Mouse (Mus musculus) testis, adult 2 months (tissue): ENCODE data around the gene Hrnr. TPM values are rescaled to one million over a fixed set of nuclear protein-coding genes. Genes with fewer than 3 reads are reported as not detected.

Experiments
- H3K27ac ChIP-seq: fragments of 200-500 bp; 2 replicates; pipeline ENCODE4 v1.5.1; 2012; ENCODE audit warnings: low read depth, low read length; ENCODE audit not compliant: control insufficient read depth, insufficient read depth
- H3K27me3 ChIP-seq: fragments of 200-500 bp; 2 replicates; pipeline ENCODE4 v1.6.1; 2012; ENCODE audit warnings: mild to moderate bottlenecking, low read length, moderate library complexity; ENCODE audit not compliant: control insufficient read depth, insufficient read depth
- H3K36me3 ChIP-seq: fragments of 200-500 bp; 2 replicates; pipeline ENCODE4 v1.6.1; 2012; ENCODE audit warnings: mild to moderate bottlenecking, low read length; ENCODE audit not compliant: control insufficient read depth, insufficient read depth
- H3K4me1 ChIP-seq: fragments of 200-500 bp; 2 replicates; pipeline ENCODE4 v1.6.1; 2012; ENCODE audit warnings: low read length; ENCODE audit not compliant: control insufficient read depth, insufficient read depth
- H3K4me3 ChIP-seq: fragments of 200-500 bp; 2 replicates; pipeline ENCODE4 v1.5.1; 2012; ENCODE audit warnings: low read depth, mild to moderate bottlenecking, low read length, moderate library complexity, mixed read lengths; ENCODE audit not compliant: control insufficient read depth
- CTCF ChIP-seq: fragments of 200-500 bp; IDR thresholded peaks from 2 replicates; pipeline ENCODE4 v1.5.1; 2012; ENCODE audit warnings: low read depth, mild to moderate bottlenecking, inconsistent platforms, low read length, moderate library complexity; ENCODE audit not compliant: control insufficient read depth, insufficient read depth, insufficient replicate concordance
- POLR2A ChIP-seq: fragments of 200-500 bp; IDR thresholded peaks from 2 replicates; pipeline ENCODE4 v1.6.1; 2012; ENCODE audit warnings: low read depth, mild to moderate bottlenecking, inconsistent platforms, low read length, moderate library complexity; ENCODE audit not compliant: control insufficient read depth
- polyA plus RNA-seq: library from polyadenylated mRNA; depleted of rRNA; stranded (reverse); fragments of >200 nt; gene quantifications from 2 replicates; pipeline ENCODE4 v1.2.3, GENCODE M21; 2012

Gene Hrnr
- polyA plus RNA-seq, 1 experiment: not detected

DNA sequence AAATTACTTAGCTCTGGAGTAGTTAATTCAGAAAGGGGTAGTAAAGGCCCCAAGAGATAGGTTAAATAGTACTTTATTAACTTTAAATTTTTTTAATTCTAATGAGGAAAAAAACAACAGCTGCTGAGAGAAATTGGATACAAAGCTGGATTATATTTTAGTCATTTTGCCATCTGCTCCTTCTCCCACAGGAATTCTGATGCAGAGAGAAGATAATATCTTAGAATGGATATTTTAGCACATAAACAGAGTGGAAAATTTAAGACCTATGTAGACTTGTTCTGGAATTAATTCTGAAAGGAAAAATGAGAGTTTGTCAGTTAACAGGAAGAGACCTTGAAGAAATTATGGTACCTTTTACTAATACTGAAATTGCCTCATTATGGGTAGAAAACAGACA, 18.2 kb downstream of the Hrnr start:
- H3K27me3 ChIP-seq: no peaks in the 10 kb centered on the region
- H3K27ac ChIP-seq: no peak overlapping the region
- no peak for TF ChIP-seq POLR2A
- no peak for TF ChIP-seq CTCF
- no peaks in the 10 kb centered on the region for H3K36me3 ChIP-seq
- no peak overlapping the region for H3K4me3 ChIP-seq
- H3K4me1 ChIP-seq: no peaks in the 10 kb centered on the region

GRCm38 (mm10) chr3:93340021-93340420, 20.5 kb downstream of the Hrnr start:
- no peaks in the 10 kb centered on the region for H3K4me1 ChIP-seq
- no peaks in the 10 kb centered on the region for H3K27me3 ChIP-seq
- H3K4me3 ChIP-seq: no peak overlapping the region
- TF ChIP-seq POLR2A (no peak), CTCF (no peak)
- H3K27ac ChIP-seq: no peak overlapping the region
- H3K36me3 ChIP-seq: no peaks in the 10 kb centered on the region

DNA sequence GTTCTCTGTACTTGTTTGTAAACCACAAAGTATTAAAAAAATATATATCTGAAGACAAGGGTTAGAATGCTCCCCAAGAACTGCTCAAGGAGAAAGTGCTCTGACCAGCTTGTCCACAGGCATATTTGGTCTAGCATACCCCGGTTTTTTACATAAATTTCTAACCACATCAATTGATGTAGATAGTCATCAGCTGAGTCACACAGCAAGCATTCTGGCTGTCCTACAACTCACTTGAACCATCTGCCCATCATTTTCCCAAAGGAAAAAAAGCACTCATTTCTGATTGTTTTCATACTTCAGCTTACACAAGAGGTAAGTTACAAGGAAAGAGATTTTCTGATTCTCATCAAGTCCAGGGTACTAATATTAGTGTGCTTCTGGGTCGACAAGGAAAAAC, 27.3 kb downstream of the Hrnr start:
- Histone ChIP-seq H3K27me3 (no peaks in the 10 kb centered on the region), H3K27ac (no peak overlapping the region), H3K36me3 (no peaks in the 10 kb centered on the region), H3K4me3 (no peak overlapping the region), H3K4me1 (no peaks in the 10 kb centered on the region)
- TF ChIP-seq CTCF (no peak), POLR2A (no peak)

- no peaks in the 10 kb centered on the region for H3K36me3 ChIP-seq
- H3K4me1 ChIP-seq: peaks cover 2% of the 10 kb centered on the region
- H3K27ac ChIP-seq: no peak overlapping the region
- no peaks in the 10 kb centered on the region for H3K27me3 ChIP-seq
- peak overlapping the region; percentile 55 for H3K4me3 ChIP-seq
- TF ChIP-seq POLR2A: no peak
- peak; percentile 82 for TF ChIP-seq CTCF
Observed at GRCm38 (mm10) chr3:93360045-93360444, 40.5 kb downstream of the Hrnr start.

GRCm38 (mm10) chr3:93361933-93362574, 42.5 kb downstream of the Hrnr start:
- H3K4me3 ChIP-seq: no peak overlapping the region
- TF ChIP-seq CTCF (no peak), POLR2A (no peak)
- H3K36me3 ChIP-seq: no peaks in the 10 kb centered on the region
- no peaks in the 10 kb centered on the region for H3K27me3 ChIP-seq
- peaks cover 2% of the 10 kb centered on the region for H3K4me1 ChIP-seq
- no peak overlapping the region for H3K27ac ChIP-seq

GRCm38 (mm10) chr3:93366966-93367575, 47.5 kb downstream of the Hrnr start:
- TF ChIP-seq CTCF (no peak), POLR2A (no peak)
- Histone ChIP-seq H3K36me3 (no peaks in the 10 kb centered on the region), H3K27me3 (no peaks in the 10 kb centered on the region), H3K4me1 (no peaks in the 10 kb centered on the region), H3K4me3 (no peak overlapping the region), H3K27ac (no peak overlapping the region)

DNA sequence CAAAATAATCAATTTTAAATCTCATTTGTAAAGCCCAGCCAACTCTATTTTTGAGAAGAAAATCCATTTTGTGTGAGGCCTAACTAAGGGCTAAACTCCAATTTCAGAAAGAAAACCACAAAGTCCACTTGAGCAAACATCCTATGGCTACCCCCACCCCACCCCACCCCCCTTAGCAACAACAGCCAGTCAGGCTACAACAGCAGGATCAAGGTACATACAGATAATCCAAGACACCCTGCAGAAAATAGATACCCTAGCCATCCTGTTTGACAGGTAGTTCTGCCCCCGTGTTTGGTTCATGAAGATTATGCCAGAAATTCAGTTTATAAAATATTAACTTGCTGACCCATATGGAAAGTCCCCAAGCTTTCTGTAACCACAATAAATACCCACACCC, 48.6 kb downstream of the Hrnr start:
- Histone ChIP-seq H3K27ac (no peak overlapping the region), H3K27me3 (no peaks in the 10 kb centered on the region), H3K4me1 (no peaks in the 10 kb centered on the region), H3K4me3 (no peak overlapping the region), H3K36me3 (no peaks in the 10 kb centered on the region)
- TF ChIP-seq POLR2A (no peak), CTCF (no peak)
